Mouse (Mus musculus): ENCODE data around the gene Hlcs. TPM values are rescaled to one million over a fixed set of nuclear protein-coding genes. Genes with fewer than 3 reads are reported as not detected.

Hlcs gene
- polyA plus RNA-seq, 1 experiment from 2014 or later: 12.5 TPM

- Histone ChIP-seq H3K4me3 (ENCODE audit: low read length) (no peak overlapping the region), H3K9ac (ENCODE audit: low read depth, low read length) (no peak overlapping the region), H3K4me1 (ENCODE audit: control insufficient read depth, insufficient read depth, low read length) (peaks cover 5% of the 10 kb centered on the region), H3K27ac (ENCODE audit: low read depth, low read length) (no peak overlapping the region), H3K36me3 (ENCODE audit: control insufficient read depth, insufficient read depth, low read length) (no peaks in the 10 kb centered on the region), H3K4me2 (replicated peaks; ENCODE audit: low read depth, low read length) (no peak overlapping the region), H3K27me3 (ENCODE audit: control insufficient read depth, insufficient read depth, low read length) (peaks cover 42% of the 10 kb centered on the region), H3K9me3 (ENCODE audit: control insufficient read depth, low read length) (no peaks in the 10 kb centered on the region)
- WGBS: 66% methylated on average over 2 of the region's 2 CpGs
- no peak for ATAC-seq (ENCODE audit: low FRiP score, low TSS enrichment)
Measured at GRCm38 (mm10) chr16:94128236-94128835, 185.0 kb downstream of the Hlcs start.

GRCm38 (mm10) chr16:94126200-94126599 lies 187.2 kb downstream of the Hlcs start:
- H3K4me1 ChIP-seq (ENCODE audit: control insufficient read depth, insufficient read depth, low read length): peaks cover 5% of the 10 kb centered on the region
- no peak overlapping the region for H3K4me2 ChIP-seq (replicated peaks; ENCODE audit: low read depth, low read length)
- no peaks in the 10 kb centered on the region for H3K36me3 ChIP-seq (ENCODE audit: control insufficient read depth, insufficient read depth, low read length)
- WGBS: 42% methylated on average over 9 of the region's 9 CpGs
- peaks cover 62% of the 10 kb centered on the region for H3K27me3 ChIP-seq (ENCODE audit: control insufficient read depth, insufficient read depth, low read length)
- H3K9me3 ChIP-seq (ENCODE audit: control insufficient read depth, low read length): no peaks in the 10 kb centered on the region
- H3K9ac ChIP-seq (ENCODE audit: low read depth, low read length): no peak overlapping the region
- H3K4me3 ChIP-seq (ENCODE audit: low read length): no peak overlapping the region
- H3K27ac ChIP-seq (ENCODE audit: low read depth, low read length): no peak overlapping the region
- ATAC-seq (ENCODE audit: low FRiP score, low TSS enrichment): no peak

- H3K9ac ChIP-seq (ENCODE audit: low read depth, low read length): peak overlapping the region; percentile 60
- no peaks in the 10 kb centered on the region for H3K9me3 ChIP-seq (ENCODE audit: control insufficient read depth, low read length)
- 2% methylated on average over 63 of the region's 83 CpGs for WGBS
- H3K4me2 ChIP-seq (replicated peaks; ENCODE audit: low read depth, low read length): peak overlapping the region; percentile 96
- peak overlapping the region; percentile 47 for H3K4me3 ChIP-seq (ENCODE audit: low read length)
- H3K27me3 ChIP-seq (ENCODE audit: control insufficient read depth, insufficient read depth, low read length): peaks cover 62% of the 10 kb centered on the region
- peaks cover 5% of the 10 kb centered on the region for H3K4me1 ChIP-seq (ENCODE audit: control insufficient read depth, insufficient read depth, low read length)
- no peak overlapping the region for H3K27ac ChIP-seq (ENCODE audit: low read depth, low read length)
- ATAC-seq (ENCODE audit: low FRiP score, low TSS enrichment): peak; percentile 70
- no peaks in the 10 kb centered on the region for H3K36me3 ChIP-seq (ENCODE audit: control insufficient read depth, insufficient read depth, low read length)
Measured at GRCm38 (mm10) chr16:94125172-94125981, 188.0 kb downstream of the Hlcs start.

GRCm38 (mm10) chr16:94123247-94123646 lies 190.1 kb downstream of the Hlcs start:
- no peak overlapping the region for H3K4me3 ChIP-seq (ENCODE audit: low read length)
- no peak overlapping the region for H3K9ac ChIP-seq (ENCODE audit: low read depth, low read length)
- 85% methylated on average over 11 of the region's 11 CpGs for WGBS
- peaks cover 62% of the 10 kb centered on the region for H3K27me3 ChIP-seq (ENCODE audit: control insufficient read depth, insufficient read depth, low read length)
- H3K27ac ChIP-seq (ENCODE audit: low read depth, low read length): no peak overlapping the region
- H3K9me3 ChIP-seq (ENCODE audit: control insufficient read depth, low read length): no peaks in the 10 kb centered on the region
- no peaks in the 10 kb centered on the region for H3K36me3 ChIP-seq (ENCODE audit: control insufficient read depth, insufficient read depth, low read length)
- no peak for ATAC-seq (ENCODE audit: low FRiP score, low TSS enrichment)
- peaks cover 5% of the 10 kb centered on the region for H3K4me1 ChIP-seq (ENCODE audit: control insufficient read depth, insufficient read depth, low read length)
- H3K4me2 ChIP-seq (replicated peaks; ENCODE audit: low read depth, low read length): no peak overlapping the region

GRCm38 (mm10) chr16:94122347-94122746 lies 191.0 kb downstream of the Hlcs start:
- Histone ChIP-seq H3K27ac (ENCODE audit: low read depth, low read length) (no peak overlapping the region), H3K27me3 (ENCODE audit: control insufficient read depth, insufficient read depth, low read length) (peaks cover 59% of the 10 kb centered on the region), H3K36me3 (ENCODE audit: control insufficient read depth, insufficient read depth, low read length) (no peaks in the 10 kb centered on the region), H3K9me3 (ENCODE audit: control insufficient read depth, low read length) (no peaks in the 10 kb centered on the region), H3K9ac (ENCODE audit: low read depth, low read length) (no peak overlapping the region), H3K4me1 (ENCODE audit: control insufficient read depth, insufficient read depth, low read length) (peaks cover 5% of the 10 kb centered on the region), H3K4me2 (replicated peaks; ENCODE audit: low read depth, low read length) (no peak overlapping the region), H3K4me3 (ENCODE audit: low read length) (no peak overlapping the region)
- 80% methylated on average over 3 of the region's 3 CpGs for WGBS
- no peak for ATAC-seq (ENCODE audit: low FRiP score, low TSS enrichment)

- Histone ChIP-seq H3K27me3 (ENCODE audit: control insufficient read depth, insufficient read depth, low read length) (peaks cover 21% of the 10 kb centered on the region), H3K36me3 (ENCODE audit: control insufficient read depth, insufficient read depth, low read length) (no peaks in the 10 kb centered on the region), H3K4me2 (replicated peaks; ENCODE audit: low read depth, low read length) (no peak overlapping the region), H3K27ac (ENCODE audit: low read depth, low read length) (no peak overlapping the region), H3K4me3 (ENCODE audit: low read length) (no peak overlapping the region), H3K9ac (ENCODE audit: low read depth, low read length) (no peak overlapping the region), H3K4me1 (ENCODE audit: control insufficient read depth, insufficient read depth, low read length) (no peaks in the 10 kb centered on the region), H3K9me3 (ENCODE audit: control insufficient read depth, low read length) (no peaks in the 10 kb centered on the region)
- no peak for ATAC-seq (ENCODE audit: low FRiP score, low TSS enrichment)
- 100% methylated on average over 1 of the region's 1 CpGs for WGBS
Measured at GRCm38 (mm10) chr16:94118394-94118793, 195.0 kb downstream of the Hlcs start.

- Histone ChIP-seq H3K9ac (ENCODE audit: low read depth, low read length) (no peak overlapping the region), H3K4me1 (ENCODE audit: control insufficient read depth, insufficient read depth, low read length) (no peaks in the 10 kb centered on the region), H3K9me3 (ENCODE audit: control insufficient read depth, low read length) (no peaks in the 10 kb centered on the region), H3K27me3 (ENCODE audit: control insufficient read depth, insufficient read depth, low read length) (peaks cover 11% of the 10 kb centered on the region), H3K27ac (ENCODE audit: low read depth, low read length) (no peak overlapping the region), H3K4me2 (replicated peaks; ENCODE audit: low read depth, low read length) (no peak overlapping the region), H3K4me3 (ENCODE audit: low read length) (no peak overlapping the region), H3K36me3 (ENCODE audit: control insufficient read depth, insufficient read depth, low read length) (no peaks in the 10 kb centered on the region)
- WGBS: 64% methylated on average over 6 of the region's 6 CpGs
- ATAC-seq (ENCODE audit: low FRiP score, low TSS enrichment): no peak
Measured at GRCm38 (mm10) chr16:94117333-94117732, 196.0 kb downstream of the Hlcs start.

- Histone ChIP-seq H3K4me1 (ENCODE audit: control insufficient read depth, insufficient read depth, low read length) (no peaks in the 10 kb centered on the region), H3K36me3 (ENCODE audit: control insufficient read depth, insufficient read depth, low read length) (no peaks in the 10 kb centered on the region), H3K9ac (ENCODE audit: low read depth, low read length) (no peak overlapping the region), H3K4me3 (ENCODE audit: low read length) (no peak overlapping the region), H3K27me3 (ENCODE audit: control insufficient read depth, insufficient read depth, low read length) (no peaks in the 10 kb centered on the region), H3K27ac (ENCODE audit: low read depth, low read length) (no peak overlapping the region), H3K4me2 (replicated peaks; ENCODE audit: low read depth, low read length) (no peak overlapping the region), H3K9me3 (ENCODE audit: control insufficient read depth, low read length) (no peaks in the 10 kb centered on the region)
- ATAC-seq (ENCODE audit: low FRiP score, low TSS enrichment): no peak
- WGBS: 49% methylated on average over 9 of the region's 9 CpGs
Measured at GRCm38 (mm10) chr16:94114693-94115092, 198.7 kb downstream of the Hlcs start.

- ATAC-seq (ENCODE audit: low FRiP score, low TSS enrichment): no peak
- no peaks in the 10 kb centered on the region for H3K36me3 ChIP-seq (ENCODE audit: control insufficient read depth, insufficient read depth, low read length)
- WGBS: 68% methylated on average over 7 of the region's 7 CpGs
- H3K4me3 ChIP-seq (ENCODE audit: low read length): no peak overlapping the region
- H3K27me3 ChIP-seq (ENCODE audit: control insufficient read depth, insufficient read depth, low read length): no peaks in the 10 kb centered on the region
- no peak overlapping the region for H3K27ac ChIP-seq (ENCODE audit: low read depth, low read length)
- H3K9me3 ChIP-seq (ENCODE audit: control insufficient read depth, low read length): no peaks in the 10 kb centered on the region
- H3K9ac ChIP-seq (ENCODE audit: low read depth, low read length): no peak overlapping the region
- H3K4me2 ChIP-seq (replicated peaks; ENCODE audit: low read depth, low read length): no peak overlapping the region
- H3K4me1 ChIP-seq (ENCODE audit: control insufficient read depth, insufficient read depth, low read length): no peaks in the 10 kb centered on the region
Measured at GRCm38 (mm10) chr16:94113160-94113559, 200.2 kb downstream of the Hlcs start.

Data from kidney, embryonic 14.5 days (tissue).